Mouse (Mus musculus) heart, embryonic 14.5 days (tissue): Measurements from ENCODE around the gene Taf6. TPM values are rescaled to one million over a fixed set of nuclear protein-coding genes. Genes with fewer than 3 reads are reported as not detected.

Experiments
- ATAC-seq: fragments of 200-750 bp; cut with Nextera tagmentation; 2 replicates; pipeline ENCODE4 v1.8.0; 2017; ENCODE audit warnings: low read depth, moderate TSS enrichment; ENCODE audit not compliant: insufficient number of reproducible peaks, insufficient read depth, low FRiP score
- H3K27ac ChIP-seq, 2 experiments: fragments of 200-500 bp in 1 of 2; fragments of 300-500 bp in 1 of 2; sonication (generic) in 1 of 2; replicated peaks in 1 of 2; 2 replicates each; pipeline ENCODE4 v1.5.1; 2012 to 2014; ENCODE audit warnings: low read depth in 2 of 2, low read length in 2 of 2, control low read depth in 1 of 2, mild to moderate bottlenecking in 1 of 2, mixed read lengths in 1 of 2; ENCODE audit not compliant: control insufficient read depth in 1 of 2, insufficient read depth in 1 of 2
- H3K27me3 ChIP-seq: fragments of 300-500 bp; sonication (generic); 2 replicates; pipeline ENCODE4 v1.6.1; 2014; ENCODE audit warnings: mild to moderate bottlenecking, low read length, control low read depth; ENCODE audit not compliant: control insufficient read depth, insufficient read depth
- H3K36me3 ChIP-seq: fragments of 300-500 bp; sonication (generic); 2 replicates; pipeline ENCODE4 v1.6.1; 2014; ENCODE audit warnings: mild to moderate bottlenecking, control low read depth, low read length, mixed read lengths; ENCODE audit not compliant: control insufficient read depth, insufficient read depth
- H3K4me1 ChIP-seq, 2 experiments: fragments of 200-500 bp in 1 of 2; fragments of 300-500 bp in 1 of 2; sonication (generic) in 1 of 2; 2 replicates each; pipeline ENCODE4 v1.6.1; 2012 to 2014; ENCODE audit warnings: low read length in 2 of 2, control low read depth in 1 of 2, mixed read lengths in 1 of 2; ENCODE audit not compliant: control insufficient read depth in 2 of 2, insufficient read depth in 2 of 2
- H3K4me2 ChIP-seq: fragments of 300-500 bp; sonication (generic); 2 replicates; pipeline ENCODE4 v1.6.1; 2014; ENCODE audit warnings: mild to moderate bottlenecking, low read length
- H3K4me3 ChIP-seq, 2 experiments: fragments of 200-500 bp in 1 of 2; fragments of 300-500 bp in 1 of 2; sonication (generic) in 1 of 2; 2 replicates each; pipeline ENCODE4 v1.5.1; 2012 to 2014; ENCODE audit warnings: low read length in 2 of 2, mild to moderate bottlenecking in 2 of 2, control low read depth in 1 of 2, low read depth in 1 of 2, moderate library complexity in 1 of 2; ENCODE audit not compliant: control insufficient read depth in 1 of 2, insufficient read depth in 1 of 2
- H3K9ac ChIP-seq: fragments of 300-500 bp; sonication (generic); 2 replicates; pipeline ENCODE4 v1.6.1; 2014; ENCODE audit warnings: mild to moderate bottlenecking, low read length
- H3K9me3 ChIP-seq: fragments of 300-500 bp; sonication (generic); 2 replicates; pipeline ENCODE4 v1.6.1; 2016; ENCODE audit warnings: low read length, control low read depth; ENCODE audit not compliant: control insufficient read depth
- WGBS: fragments of 180-500 bp; shearing (Covaris S2); extraction: QIAGEN DNeasy Blood & Tissue Kit; methylation state at CpG from one replicate; pipeline ENCODE4 v1.1.7; 2014; 5-methylcytosine and 5-hydroxymethylcytosine counted together
- polyA plus RNA-seq: library from polyadenylated mRNA; unstranded; fragments of >200 nt; fragmentation: Nextera tagmentation; extraction: Ambion mirVana; gene quantifications from 2 replicates; pipeline ENCODE4 v1.2.1, GENCODE M21; 2014

Gene Taf6
- polyA plus RNA-seq, 1 experiment from 2014 or later, result 66.0 TPM

GRCm38 (mm10) chr5:138170936-138171561 lies 16.2 kb downstream of the Taf6 start:
- Histone ChIP-seq H3K9me3 (no peaks in the 10 kb centered on the region), H3K27ac (peak overlapping the region; percentile 89 to 90), H3K4me1 (peaks cover 3 to 17% of the 10 kb centered on the region in 2 experiments; a peak in 3 of 4 replicates), H3K4me3 (peak overlapping the region; percentile 63 to 75), H3K36me3 (peaks cover 62% of the 10 kb centered on the region), H3K27me3 (no peaks in the 10 kb centered on the region), H3K4me2 (peak overlapping the region; percentile 94), H3K9ac (peak overlapping the region; percentile 84)
- WGBS, result under 1% methylated on average over 47 of the region's 47 CpGs
- ATAC-seq, result peak; percentile 87

- no peak for ATAC-seq
- H3K9ac ChIP-seq, result no peak overlapping the region
- 72% methylated on average over 8 of the region's 8 CpGs for WGBS
Observed at GRCm38 (mm10) chr5:138165594-138165993, 21.7 kb downstream of the Taf6 start.

GRCm38 (mm10) chr5:138163610-138164009 lies 23.6 kb downstream of the Taf6 start:
- no peak overlapping the region for H3K27ac ChIP-seq
- H3K27me3 ChIP-seq, result no peaks in the 10 kb centered on the region
- H3K36me3 ChIP-seq, result peaks cover 66% of the 10 kb centered on the region
- H3K4me2 ChIP-seq, result no peak overlapping the region
- H3K4me1 ChIP-seq, result peaks cover 0 to 13% of the 10 kb centered on the region in 2 experiments; a peak in 2 of 4 replicates
- no peak overlapping the region for H3K9ac ChIP-seq
- H3K4me3 ChIP-seq, result no peak overlapping the region
- ATAC-seq, result no peak
- 78% methylated on average over 10 of the region's 10 CpGs for WGBS
- no peaks in the 10 kb centered on the region for H3K9me3 ChIP-seq

More at GRCm38 (mm10) chr5:138165594-138165993, 21.7 kb downstream of the Taf6 start:
- Histone ChIP-seq H3K4me1 (peaks cover 0 to 17% of the 10 kb centered on the region in 2 experiments; a peak in 2 of 4 replicates), H3K9me3 (no peaks in the 10 kb centered on the region), H3K4me2 (no peak overlapping the region), H3K27me3 (no peaks in the 10 kb centered on the region), H3K27ac (no peak overlapping the region), H3K4me3 (no peak overlapping the region), H3K36me3 (peaks cover 79% of the 10 kb centered on the region)

- ATAC-seq, result no peak
- H3K27me3 ChIP-seq, result no peaks in the 10 kb centered on the region
- H3K4me2 ChIP-seq, result no peak overlapping the region
- H3K9me3 ChIP-seq, result no peaks in the 10 kb centered on the region
- H3K27ac ChIP-seq, result no peak overlapping the region
- no peak overlapping the region for H3K4me3 ChIP-seq
- peaks cover 60% of the 10 kb centered on the region for H3K36me3 ChIP-seq
- no peak overlapping the region for H3K9ac ChIP-seq
- H3K4me1 ChIP-seq, result peaks cover 0 to 13% of the 10 kb centered on the region in 2 experiments; a peak in 2 of 4 replicates
- 75% methylated on average over 6 of the region's 6 CpGs for WGBS
Observed at GRCm38 (mm10) chr5:138163046-138163445, 24.2 kb downstream of the Taf6 start.

- Histone ChIP-seq H3K9ac (peak within 1 kb of the TSS; percentile 76), H3K36me3 (peaks cover 40% of the 10 kb centered on the region), H3K27ac (peak within 1 kb of the TSS; percentile 56 to 74), H3K4me2 (peak within 1 kb of the TSS; percentile 80), H3K9me3 (no peaks in the 10 kb centered on the region), H3K4me3 (peak within 1 kb of the TSS; percentile 63 to 92), H3K4me1 (peaks cover 0 to 13% of the 10 kb centered on the region in 2 experiments; a peak in 2 of 4 replicates), H3K27me3 (no peaks in the 10 kb centered on the region)
- peak; percentile 90 for ATAC-seq
- under 1% methylated on average over 42 of the region's 42 CpGs for WGBS
Observed at GRCm38 (mm10) chr5:138160842-138161665, 26.2 kb downstream of the Taf6 start, which contains the start of gene Cops6. Cops6 (plus strand) TSS chr5:138161071.

GRCm38 (mm10) chr5:138160224-138160762 lies 27.0 kb downstream of the Taf6 start:
- peak overlapping the region; percentile 80 for H3K4me2 ChIP-seq
- H3K36me3 ChIP-seq, result peaks cover 33% of the 10 kb centered on the region
- 0 out of 4 replicates have a peak overlapping the region, but pooled peaks of 1 of the 2 experiments have one; percentile 56 for H3K27ac ChIP-seq
- WGBS, result 67% methylated on average over 7 of the region's 7 CpGs
- no peaks in the 10 kb centered on the region for H3K9me3 ChIP-seq
- no peaks in the 10 kb centered on the region for H3K27me3 ChIP-seq
- peak overlapping the region in 1 of 2 experiments; percentile 63; a peak in 3 of 4 replicates for H3K4me3 ChIP-seq
- H3K9ac ChIP-seq, result peak overlapping the region; percentile 76
- no peak for ATAC-seq
- peaks cover 0 to 13% of the 10 kb centered on the region in 2 experiments; a peak in 2 of 4 replicates for H3K4me1 ChIP-seq

GRCm38 (mm10) chr5:138155443-138155976 lies 31.7 kb downstream of the Taf6 start, which contains the start of gene Zfp113:
Zfp113 (minus strand) TSS chr5:138155744.
- Histone ChIP-seq H3K36me3 (peaks cover 24% of the 10 kb centered on the region), H3K4me1 (peaks cover 0 to 7% of the 10 kb centered on the region in 2 experiments; a peak in 1 of 4 replicates), H3K9me3 (no peaks in the 10 kb centered on the region), H3K4me3 (peak within 1 kb of the TSS; percentile 62 to 69), H3K27me3 (no peaks in the 10 kb centered on the region), H3K27ac (peak within 1 kb of the TSS; percentile 91 to 92), H3K4me2 (peak within 1 kb of the TSS; percentile 83), H3K9ac (peak within 1 kb of the TSS; percentile 94)
- peak; percentile 93 for ATAC-seq
- WGBS, result under 1% methylated on average over 31 of the region's 31 CpGs
